Mouse (Mus musculus) heart, adult 2 months (tissue): Measurements from ENCODE around the gene F2r. TPM values are rescaled to one million over a fixed set of nuclear protein-coding genes. Genes with fewer than 3 reads are reported as not detected.

Source experiments
- DNase-seq, 2 experiments: peaks; one replicate each; pipeline ENCODE4 v3.0.0; 2021
- H3K27ac ChIP-seq: fragments of 200-600 bp; 2 replicates; pipeline ENCODE4 v1.8.1; 2022
- H3K27me3 ChIP-seq: fragments of 200-500 bp; 2 replicates; pipeline ENCODE4 v1.6.1; 2012; ENCODE audit warnings: mild to moderate bottlenecking, low read length, inconsistent platforms, mixed read lengths; ENCODE audit not compliant: control insufficient read depth, insufficient read depth
- H3K36me3 ChIP-seq: fragments of 200-500 bp; 2 replicates; pipeline ENCODE4 v1.6.1; 2012; ENCODE audit warnings: low read length, inconsistent platforms; ENCODE audit not compliant: control insufficient read depth, insufficient read depth
- H3K4me1 ChIP-seq: fragments of 200-500 bp; 2 replicates; pipeline ENCODE4 v1.6.1; 2011; ENCODE audit warnings: low read length; ENCODE audit not compliant: control insufficient read depth, insufficient read depth
- H3K4me3 ChIP-seq: fragments of 200-600 bp; 2 replicates; pipeline ENCODE4 v1.8.1; 2022
- H3K79me2 ChIP-seq: fragments of 200-500 bp; replicated peaks from 2 replicates; pipeline ENCODE4 v1.6.1; 2012; ENCODE audit warnings: mild to moderate bottlenecking, inconsistent platforms, low read length, moderate library complexity, mixed read lengths; ENCODE audit not compliant: control insufficient read depth, insufficient read depth
- H3K9ac ChIP-seq: fragments of 200-500 bp; 2 replicates; pipeline ENCODE4 v1.6.1; 2012; ENCODE audit warnings: low read depth, mild to moderate bottlenecking, control low read depth, inconsistent platforms, low read length, mixed read lengths
- CTCF ChIP-seq: fragments of 200-600 bp; IDR thresholded peaks from 2 replicates; pipeline ENCODE4 v1.8.1; 2022; ENCODE audit warnings: antibody characterized with exemption, mild to moderate bottlenecking, moderate library complexity
- EP300 ChIP-seq: fragments of 200-500 bp; IDR thresholded peaks from 2 replicates; pipeline ENCODE4 v1.6.1; 2011; ENCODE audit warnings: low read depth, low read length, control low read depth; ENCODE audit not compliant: insufficient read depth
- POLR2A ChIP-seq: fragments of 200-500 bp; IDR thresholded peaks from 2 replicates; pipeline ENCODE4 v1.6.1; 2011; ENCODE audit warnings: mild to moderate bottlenecking, low read depth, low read length, control low read depth; ENCODE audit not compliant: insufficient read depth
- WGBS: fragments of 180-500 bp; shearing (Covaris S2); methylation state at CpG from one replicate; pipeline ENCODE4 v1.1.7; 2018; 5-methylcytosine and 5-hydroxymethylcytosine counted together
- intact Hi-C: fragments of 180-260 bp; cut with DNase I; formaldehyde crosslinking; loops from one replicate; pipeline ENCODE4 v1.15.1; 2025
- long read RNA-seq: library from polyadenylated mRNA; stranded (forward); transcript quantifications from one replicate; pipeline ENCODE4 v2.0.0, GENCODE M21; 2021
- polyA plus RNA-seq: library from polyadenylated mRNA; depleted of rRNA; stranded (reverse); fragments of >200 nt; gene quantifications from 2 replicates; pipeline ENCODE4 v1.2.3, GENCODE M21; 2012; rRNA removed
- total RNA-seq, 2 experiments: library from RNA; stranded (reverse); gene quantifications; 2 replicates each; pipeline ENCODE4 v1.2.3; 2021

F2r gene
- total RNA-seq (10 to 100 TPM; 23.6 to 23.8 TPM), polyA plus RNA-seq (19.3 and 20.4 TPM in 2 replicates)
- long read RNA-seq, transcript F2r-201 (2 exons, 3,336 nt), result major isoform, 51 of 55 reads
- long read RNA-seq, partial matches to known transcripts, result 4 of 55 reads
- long read RNA-seq, other reads (novel, unspliced or antisense), result 0 of 55 reads

- DNase-seq, result peak; percentile 91 to 93
- intact Hi-C loops, result loop anchor here (2.0 kb wide), 2 partner anchors 16 to 48 kb away; no protein-coding TSS in a partner anchor
- Histone ChIP-seq H3K4me1 (peaks cover 7% of the 10 kb centered on the region), H3K4me3 (peak within 1 kb of the TSS; percentile 65), H3K9ac (peak within 1 kb of the TSS; percentile 84), H3K27ac (peak within 1 kb of the TSS; percentile 90), H3K79me2 (no peaks in the 10 kb centered on the region), H3K27me3 (no peaks in the 10 kb centered on the region), H3K36me3 (no peaks in the 10 kb centered on the region)
- TF ChIP-seq CTCF (no peak), POLR2A (peak; percentile 83), EP300 (no peak)
- WGBS, result under 1% methylated on average over 42 of the region's 42 CpGs
These were observed at the start of gene F2r for GRCm38 (mm10) chr13:95618309-95618712. TSS of gene F2r (minus strand) at chr13:95618487.

DNA sequence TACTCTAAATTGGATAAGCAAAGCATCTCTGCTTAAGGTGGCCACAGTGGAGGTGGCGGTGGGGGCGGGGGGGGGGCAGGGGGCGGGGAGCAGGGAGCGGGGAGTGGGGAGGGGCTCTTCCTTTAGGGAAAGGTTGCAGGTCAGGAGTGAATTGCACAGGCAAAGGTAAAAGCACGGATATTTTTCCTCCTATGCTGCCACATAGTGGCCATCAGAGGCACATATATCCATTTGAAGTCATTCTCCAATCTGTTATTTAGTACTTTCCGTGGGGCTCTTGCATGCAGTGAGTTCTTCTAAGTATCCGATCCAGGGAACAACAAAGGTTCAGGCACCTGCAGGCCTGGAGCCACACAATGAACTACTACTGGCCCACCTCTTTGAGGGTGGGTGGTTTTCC, 49.0 kb upstream of the F2r start:
- H3K36me3 ChIP-seq, result no peaks in the 10 kb centered on the region
- intact Hi-C loops, result loop anchor here (1.0 to 10.0 kb wide), 4 partner anchors 48 to 292 kb away; partner anchors contain the start of genes Aggf1 and F2r
- 10% methylated on average over 7 of the region's 7 CpGs for WGBS

DNA sequence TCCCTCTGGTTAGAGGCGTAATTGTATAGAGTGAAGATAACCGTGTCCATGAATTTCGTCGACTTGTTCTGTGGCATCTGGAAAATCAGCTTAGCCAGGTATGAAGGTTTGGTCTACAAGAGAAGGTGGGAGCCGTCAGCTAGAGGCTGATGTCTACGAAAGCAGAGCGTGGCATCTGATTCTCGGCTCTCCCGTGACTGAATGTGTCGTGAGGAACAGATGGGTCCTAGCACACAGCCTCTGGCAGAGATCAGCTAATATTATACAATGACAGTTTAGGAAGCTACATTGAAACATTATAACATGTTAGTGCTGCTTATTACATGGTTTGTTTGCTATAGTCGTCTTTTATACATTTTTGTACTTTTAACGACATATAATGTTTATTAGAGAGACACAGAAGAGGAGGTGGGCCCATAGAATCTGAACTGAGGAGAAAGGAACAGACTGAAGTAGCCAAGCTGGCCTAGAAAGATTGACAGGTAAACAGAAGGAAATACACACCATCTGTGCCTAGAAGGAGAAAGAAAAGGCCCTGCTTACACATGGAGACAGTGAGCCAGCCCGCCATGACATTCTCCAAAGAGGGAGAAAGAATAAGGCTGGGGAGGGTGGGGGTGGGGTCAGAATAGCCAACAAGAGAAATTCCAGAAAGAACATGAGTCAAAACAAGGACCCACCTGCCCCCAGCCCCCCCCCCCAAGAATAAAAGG, 47.5 kb upstream of the F2r start:
- Histone ChIP-seq H3K4me3 (no peak overlapping the region), H3K79me2 (no peaks in the 10 kb centered on the region), H3K27ac (no peak overlapping the region), H3K27me3 (no peaks in the 10 kb centered on the region; the same call in 1 of the 2 replicates), H3K4me1 (no peaks in the 10 kb centered on the region), H3K9ac (no peak overlapping the region), H3K36me3 (no peaks in the 10 kb centered on the region)
- TF ChIP-seq EP300 (no peak), CTCF (no peak), POLR2A (no peak)
- intact Hi-C loops, result loop anchor here (2.0 to 10.0 kb wide), 3 partner anchors 47 to 291 kb away; partner anchors contain the start of genes Aggf1 and F2r
- 91% methylated on average over 13 of the region's 13 CpGs for WGBS
- DNase-seq, result no peak

More for the DNA sequence above, 49.0 kb upstream of the F2r start:
- H3K79me2 ChIP-seq, result no peaks in the 10 kb centered on the region
- H3K9ac ChIP-seq, result no peak overlapping the region
- no peak overlapping the region for H3K27ac ChIP-seq
- H3K4me1 ChIP-seq, result no peaks in the 10 kb centered on the region
- no peaks in the 10 kb centered on the region; the same call in 1 of the 2 replicates for H3K27me3 ChIP-seq
- TF ChIP-seq POLR2A (no peak), CTCF (peak; percentile 76)
- H3K4me3 ChIP-seq, result no peak overlapping the region
- no peak for DNase-seq

- no peak for DNase-seq
- TF ChIP-seq POLR2A (no peak), EP300 (no peak), CTCF (no peak)
- intact Hi-C loops, result loop anchor here (10.0 kb wide), 1 partner anchor 289 kb away; the partner anchor contains the start of gene Aggf1
- Histone ChIP-seq H3K9ac (no peak overlapping the region), H3K4me1 (peaks cover 4% of the 10 kb centered on the region; the same call in 1 of the 2 replicates), H3K79me2 (no peaks in the 10 kb centered on the region), H3K27me3 (no peaks in the 10 kb centered on the region; the same call in 1 of the 2 replicates), H3K27ac (no peak overlapping the region), H3K4me3 (no peak overlapping the region), H3K36me3 (no peaks in the 10 kb centered on the region)
- 97% methylated on average over 4 of the region's 4 CpGs for WGBS
These were observed 45.5 kb upstream of the F2r start for GRCm38 (mm10) chr13:95663834-95664233.

DNA sequence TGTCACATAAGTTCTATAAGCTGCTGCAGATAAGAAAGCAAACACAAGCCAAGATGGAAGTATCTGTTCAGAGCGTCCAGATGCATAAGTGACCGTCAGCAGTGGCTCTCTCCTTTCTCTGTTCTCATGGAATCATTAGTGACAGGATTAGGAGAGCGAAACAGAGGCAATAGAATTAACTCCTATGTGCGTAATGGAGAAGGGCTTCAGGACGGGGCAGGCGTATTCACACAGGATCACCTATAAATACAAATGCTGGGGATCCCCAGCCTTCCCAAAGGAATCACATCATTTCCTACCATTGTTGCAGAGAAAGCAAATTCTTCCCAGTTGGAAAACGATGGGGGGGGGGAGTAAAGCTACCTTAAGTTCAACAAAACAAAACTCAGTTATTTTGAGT, 41.1 kb upstream of the F2r start:
- Histone ChIP-seq H3K79me2 (no peaks in the 10 kb centered on the region), H3K27ac (peak overlapping the region; percentile 77), H3K4me1 (peaks cover 4% of the 10 kb centered on the region; the same call in 1 of the 2 replicates), H3K4me3 (no peak overlapping the region), H3K9ac (peak overlapping the region; percentile 22; the same call in 1 of the 2 replicates), H3K36me3 (no peaks in the 10 kb centered on the region), H3K27me3 (no peaks in the 10 kb centered on the region)
- TF ChIP-seq EP300 (no peak), POLR2A (peak; percentile 38; the same call in 1 of the 2 replicates), CTCF (no peak)
- intact Hi-C loops, result no loop called here
- WGBS, result 37% methylated on average over 7 of the region's 7 CpGs
- no peak for DNase-seq

DNA sequence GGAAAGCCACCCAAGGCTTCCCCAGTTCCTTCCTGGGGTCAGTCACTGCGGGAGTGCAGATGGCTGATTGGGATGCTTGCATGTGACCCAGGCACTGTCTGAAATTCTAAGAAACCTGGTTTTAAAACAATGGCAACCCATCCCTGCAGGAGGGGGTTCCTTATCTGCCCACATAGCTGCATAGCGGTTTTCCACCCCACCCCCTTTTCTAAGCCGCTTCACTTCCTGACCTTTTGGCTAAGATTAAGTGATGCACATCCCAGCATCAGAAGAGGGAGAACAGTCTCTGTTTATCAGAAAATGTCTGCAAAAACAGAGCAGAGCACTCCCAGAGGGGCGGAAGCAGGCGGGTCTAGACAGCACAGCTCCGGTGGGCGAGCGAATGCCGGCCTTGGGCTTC, 38.9 kb upstream of the F2r start:
- no peaks in the 10 kb centered on the region for H3K79me2 ChIP-seq
- intact Hi-C loops, result no loop called here

More for the DNA sequence above, 38.9 kb upstream of the F2r start:
- TF ChIP-seq EP300, result no peak
- TF ChIP-seq POLR2A, result no peak
- no peak for TF ChIP-seq CTCF
- no peak overlapping the region for H3K27ac ChIP-seq
- no peaks in the 10 kb centered on the region for H3K27me3 ChIP-seq
- H3K4me1 ChIP-seq, result peaks cover 6% of the 10 kb centered on the region
- WGBS, result 38% methylated on average over 9 of the region's 9 CpGs
- no peak for DNase-seq
- H3K36me3 ChIP-seq, result no peaks in the 10 kb centered on the region
- H3K4me3 ChIP-seq, result no peak overlapping the region
- no peak overlapping the region for H3K9ac ChIP-seq
